In the genomic region with DNA sequence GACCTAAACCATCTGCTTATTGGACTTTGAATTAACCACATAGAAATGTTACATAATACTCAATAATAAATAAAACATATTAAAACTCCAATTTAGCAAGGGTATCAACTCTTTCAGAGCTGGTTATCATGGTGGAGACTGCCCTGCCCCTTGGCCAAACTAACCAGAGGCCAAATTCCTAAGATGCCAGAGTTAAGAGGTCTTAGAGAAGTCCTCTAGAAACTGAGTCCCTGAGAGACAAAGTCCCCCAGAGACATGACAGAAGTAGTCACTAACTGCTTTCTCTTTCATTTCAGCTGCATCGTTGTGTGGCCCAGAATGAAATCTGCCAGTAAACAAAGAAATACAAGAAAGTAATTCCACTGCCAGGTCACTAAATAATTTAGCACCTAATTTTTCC, we compare ENCODE assay signal across 15 mouse cellular contexts.
DNase-seq lines count a peak whose midpoint lies in the region; ATAC-seq and TF ChIP-seq lines count a peak whose summit lies in the region.
"Had no signal": no experiment of that assay in that cellular context is flagged by ENCODE, and none has a peak within 500 bp of the region (broad histone marks: within the 10 kb centered on the region; RNA-seq: fewer than 3 reads in every experiment).

No protein-coding gene starts in this region.

- H3K27me3 ChIP-seq in heart, embryonic 13.5 days (replicated peaks), result no peaks in the 10 kb centered on the region
- no peaks in the 10 kb centered on the region for H3K27me3 ChIP-seq in CH12.LX (replicated peaks)
- H3K27me3 ChIP-seq in intestine, embryonic 15.5 days (replicated peaks), result no peaks in the 10 kb centered on the region
- H3K27me3 ChIP-seq: midbrain, embryonic 12.5 days had no signal

- no peak for TF ChIP-seq CTCF in CH12.LX (conservative IDR thresholded peaks at IDR 0.05 in 1 of 2, IDR thresholded peaks at IDR 0.05 in 1 of 2; ENCODE audit: low read depth in 2 of 2, low read length in 2 of 2)

- H3K4me2 ChIP-seq in heart, embryonic 13.5 days, result peak overlapping the region; percentile 58
- H3K4me2 ChIP-seq in CH12.LX (ENCODE audit: insufficient read depth, low read depth, poor library complexity, severe bottlenecking), result peak overlapping the region; percentile 75; the same call in 1 of the 2 replicates
- H3K4me2 ChIP-seq in intestine, embryonic 15.5 days (replicated peaks), result peak overlapping the region; percentile 30; the same call in 1 of the 2 replicates
- H3K4me2 ChIP-seq: midbrain, embryonic 12.5 days had no signal

- no peak for TF ChIP-seq RAD21 in CH12.LX (IDR thresholded peaks at IDR 0.05; ENCODE audit: low read depth, low read length)

- H3K27ac ChIP-seq in heart, embryonic 13.5 days (replicated peaks), result peak overlapping the region; percentile 69
- H3K27ac ChIP-seq in CH12.LX (ENCODE audit: insufficient read depth, low read depth), result no peak overlapping the region
- H3K27ac ChIP-seq in intestine, embryonic 15.5 days, result peak overlapping the region; percentile 36; the same call in 1 of the 2 replicates
- H3K27ac ChIP-seq: limb, embryonic 10.5 days; liver, embryonic 14.5 days; midbrain, embryonic 12.5 days had no signal

- peaks cover 54% of the 10 kb centered on the region for H3K4me1 ChIP-seq in heart, embryonic 13.5 days
- peaks cover 0 to 4% of the 10 kb centered on the region in 2 experiments; a peak in 1 of 4 replicates for H3K4me1 ChIP-seq in CH12.LX (ENCODE audit: control insufficient read depth in 1 of 2, insufficient read depth in 2 of 2)
- peaks cover 6% of the 10 kb centered on the region; the same call in 1 of the 2 replicates for H3K4me1 ChIP-seq in intestine, embryonic 15.5 days (replicated peaks)
- H3K4me1 ChIP-seq: midbrain, embryonic 12.5 days had no signal

- dilution Hi-C loops in CH12.LX (cut with MboI; ENCODE audit: extremely low pct_ligation_motif_present, extremely low pct_unique_long_range_greater_than_20kb, low sequenced_read_pairs), result no loop called here

- ATAC-seq in heart, embryonic 13.5 days (ENCODE audit: extremely low read depth, insufficient number of reproducible peaks, low FRiP score, low TSS enrichment), result no peak
- ATAC-seq in intestine, embryonic 15.5 days, result no peak
- ATAC-seq in erythroblast, adult 5-6 weeks (replicated peaks; ENCODE audit: low FRiP score, poor library complexity, severe bottlenecking), result no peak

- in situ Hi-C loops in CH12.LX (cut with MboI; ENCODE audit: low pct_ligation_motif_present, low pct_unique_long_range_greater_than_20kb, low sequenced_read_pairs), result no loop called here

- DNase-seq in heart, postnatal 4 days, result no peak
- DNase-seq in 3T3-L1 (ENCODE audit: low read depth, low spot score) (peak; percentile 46), CH12.LX (ENCODE audit: extremely low read depth) (no peak)
- no peak for DNase-seq in right cerebral cortex, postnatal 4 days
- DNase-seq: adrenal gland, adult 2 months; cerebellum, postnatal 10 days; gastrocnemius, postnatal 14 days; kidney, postnatal 14 days; thymus, postnatal 14 days had no signal

- TF ChIP-seq POLR2A in CH12.LX (IDR thresholded peaks at IDR 0.05; ENCODE audit: low read depth, low read length), result no peak

- H3K36me3 ChIP-seq in heart, embryonic 13.5 days, result peaks cover 41% of the 10 kb centered on the region
- no peaks in the 10 kb centered on the region for H3K36me3 ChIP-seq in CH12.LX (replicated peaks in 1 of 2; ENCODE audit: control insufficient read depth in 1 of 2, insufficient read depth in 1 of 2, low read length in 1 of 2)
- H3K36me3 ChIP-seq in intestine, embryonic 15.5 days, result peaks cover 9% of the 10 kb centered on the region

- H3K9ac ChIP-seq in heart, embryonic 13.5 days, result peak overlapping the region; percentile 52; the same call in 1 of the 2 replicates
- no peak overlapping the region for H3K9ac ChIP-seq in CH12.LX (ENCODE audit: insufficient read depth, low read depth)
- H3K9ac ChIP-seq in intestine, embryonic 15.5 days, result no peak overlapping the region
- H3K9ac ChIP-seq: liver, embryonic 14.5 days; midbrain, embryonic 12.5 days had no signal

- H3K9me3 ChIP-seq in heart, embryonic 13.5 days, result no peaks in the 10 kb centered on the region
- no peaks in the 10 kb centered on the region for H3K9me3 ChIP-seq in CH12.LX (replicated peaks; ENCODE audit: low read length)
- H3K9me3 ChIP-seq in intestine, embryonic 15.5 days, result no peaks in the 10 kb centered on the region
- H3K9me3 ChIP-seq: limb, embryonic 10.5 days; midbrain, embryonic 12.5 days had no signal

- peak overlapping the region; percentile 17; the same call in 1 of the 2 replicates for H3K4me3 ChIP-seq in heart, embryonic 13.5 days
- no peak overlapping the region for H3K4me3 ChIP-seq in CH12.LX (replicated peaks in 1 of 3; ENCODE audit: low read depth in 2 of 3, low read length in 2 of 3, poor library complexity in 1 of 3)
- no peak overlapping the region for H3K4me3 ChIP-seq in intestine, embryonic 15.5 days (replicated peaks)
- H3K4me3 ChIP-seq: limb, embryonic 10.5 days; midbrain, embryonic 12.5 days had no signal

- TF ChIP-seq EP300 in CH12.LX (IDR thresholded peaks at IDR 0.05; ENCODE audit: low read length), result no peak

- WGBS in heart, embryonic 13.5 days, result 7% methylated on average over 1 of the region's 1 CpGs
- 13% methylated on average over 1 of the region's 1 CpGs for WGBS in intestine, embryonic 15.5 days

- no peaks in the 10 kb centered on the region for H3K79me2 ChIP-seq in CH12.LX (replicated peaks; ENCODE audit: control insufficient read depth, extremely low read depth, insufficient read depth, poor library complexity, severe bottlenecking)

TF ChIP-seq in CH12.LX, 34 proteins besides CTCF, POLR2A, EP300 and RAD21:
- TF ChIP-seq TCF12 (IDR thresholded peaks at IDR 0.05; ENCODE audit: low read depth, low read length) (no peak), NRF1 (IDR thresholded peaks at IDR 0.05; ENCODE audit: low read depth, low read length) (no peak), SMC3 (IDR thresholded peaks at IDR 0.05; ENCODE audit: low read depth, low read length) (no peak), GABPA (IDR thresholded peaks at IDR 0.05; ENCODE audit: insufficient replicate concordance, low read depth, low read length) (no peak), ETS1 (conservative IDR thresholded peaks at IDR 0.05; ENCODE audit: low read depth, low read length) (no peak), IRF4 (IDR thresholded peaks at IDR 0.05; ENCODE audit: low read depth, low read length) (no peak), MEF2A (IDR thresholded peaks at IDR 0.05; ENCODE audit: borderline replicate concordance, low read depth, low read length) (no peak), RCOR1 (conservative IDR thresholded peaks at IDR 0.05; ENCODE audit: low read depth, low read length) (no peak), USF2 (conservative IDR thresholded peaks at IDR 0.05; ENCODE audit: low read depth, low read length) (no peak), JUN (IDR thresholded peaks at IDR 0.05; ENCODE audit: insufficient read depth, low read depth, low read length) (no peak), ZKSCAN1 (IDR thresholded peaks at IDR 0.05; ENCODE audit: borderline replicate concordance, low read depth, low read length) (no peak), TBP (conservative IDR thresholded peaks at IDR 0.05; ENCODE audit: low read depth, low read length) (no peak), HCFC1 (IDR thresholded peaks at IDR 0.05; ENCODE audit: low read depth, low read length) (no peak), SIN3A (IDR thresholded peaks at IDR 0.05; ENCODE audit: low read length) (no peak), PAX5 (IDR thresholded peaks at IDR 0.05; ENCODE audit: low read length) (no peak), USF1 (IDR thresholded peaks at IDR 0.05; ENCODE audit: low read depth, low read length) (no peak), MXI1 (IDR thresholded peaks at IDR 0.05; ENCODE audit: low read depth, low read length) (no peak), ZMIZ1 (IDR thresholded peaks at IDR 0.05; ENCODE audit: low read depth, low read length) (no peak), E2F4 (IDR thresholded peaks at IDR 0.05; ENCODE audit: insufficient replicate concordance, low read depth, low read length) (no peak)
